Mouse (Mus musculus): ENCODE measurements around the gene Gm7903.
"Not testable (repeated sequence)": the region's sequence is repeated elsewhere in the genome, so short reads cannot be mapped to it uniquely, and the experiment has no call there.

Gm7903 gene

DNA sequence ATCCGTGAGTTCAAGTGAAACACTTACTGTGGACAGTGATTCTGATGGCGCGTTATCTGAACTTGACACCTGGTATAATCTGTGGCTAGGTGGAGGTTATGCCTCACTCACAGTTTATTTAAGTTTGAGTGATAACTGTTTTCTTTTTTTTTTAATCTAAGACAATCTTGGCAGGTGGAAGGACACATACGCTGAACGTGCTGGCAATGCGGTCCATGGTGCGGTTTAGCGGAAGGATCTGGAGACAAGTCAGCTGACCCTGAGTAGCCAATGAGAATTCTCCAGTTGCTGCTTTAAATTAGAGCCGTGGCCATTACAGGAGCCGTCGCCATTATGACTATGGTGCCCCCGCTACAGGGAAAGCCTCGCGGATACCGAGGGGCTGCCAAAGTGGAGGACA is at the start of gene Gm7903:
Gm7903 (plus strand) TSS at position 301 of the 400 bp plus-strand sequence.
- DNase-seq (ENCODE audit: extremely low spot score, low spot score), result not testable (repeated sequence)

DNA sequence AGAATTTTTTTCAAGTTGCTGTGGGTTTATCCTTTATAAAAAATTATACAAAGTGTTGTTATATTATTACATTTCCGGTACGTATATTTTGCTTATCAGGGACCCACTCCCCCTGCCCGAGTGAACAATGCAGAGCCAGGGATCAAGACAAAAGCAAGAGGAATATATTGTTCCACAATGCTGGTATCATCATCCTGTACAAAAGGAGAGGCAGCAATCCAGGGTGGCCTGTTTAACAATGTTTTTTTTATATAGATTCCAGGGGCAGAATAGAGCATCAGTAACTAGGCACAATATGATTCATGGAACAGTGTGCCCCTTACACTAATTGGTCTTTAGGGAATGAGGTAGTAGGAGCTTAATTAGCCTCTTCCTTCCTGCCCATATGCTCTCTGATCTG is 30.1 kb upstream of the Gm7903 start:
- DNase-seq (ENCODE audit: extremely low spot score, low spot score), result not testable (repeated sequence)

DNA sequence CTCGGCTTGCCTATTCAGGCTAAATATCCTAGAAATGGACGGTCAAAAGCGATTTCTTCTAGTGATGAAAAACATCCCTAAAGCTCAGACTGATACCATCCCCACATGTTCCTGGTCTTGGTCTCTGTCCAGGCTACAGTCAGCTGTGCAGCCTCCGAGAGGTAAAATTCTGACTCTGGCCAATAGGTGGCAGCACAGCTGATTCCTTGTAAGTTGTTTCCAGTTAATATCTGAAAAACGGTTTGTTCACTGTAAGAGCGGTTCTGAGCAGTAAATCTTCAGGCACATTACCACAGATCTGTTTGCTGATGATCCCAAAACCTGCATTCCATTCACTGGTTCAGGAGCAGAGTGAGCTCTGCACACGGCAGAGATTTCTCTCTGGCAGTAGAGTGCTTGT is 12.4 kb upstream of the Gm7903 start:
- not testable (repeated sequence) for DNase-seq (ENCODE audit: extremely low spot score, low spot score)

DNA sequence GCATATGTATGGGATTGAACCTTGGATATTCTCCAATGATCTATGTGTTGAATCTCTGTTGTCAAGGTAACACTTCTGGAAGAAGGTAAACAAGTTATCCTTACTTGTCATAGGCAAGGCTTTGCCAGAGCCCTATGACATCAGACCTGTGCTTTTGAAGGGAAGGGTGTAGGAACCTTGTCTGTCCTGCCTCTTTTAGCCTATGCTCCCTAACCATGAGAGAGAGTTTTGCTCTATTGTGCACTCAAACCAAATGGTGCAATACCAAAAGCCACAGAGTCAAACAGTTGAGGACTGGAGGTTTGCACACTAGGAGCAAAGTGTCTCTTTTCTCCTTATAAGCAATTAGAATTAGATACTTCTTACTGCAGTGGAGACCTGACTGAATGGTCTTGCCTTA is 11.8 kb upstream of the Gm7903 start:
- DNase-seq (ENCODE audit: extremely low spot score, low spot score), result not testable (repeated sequence)

DNA sequence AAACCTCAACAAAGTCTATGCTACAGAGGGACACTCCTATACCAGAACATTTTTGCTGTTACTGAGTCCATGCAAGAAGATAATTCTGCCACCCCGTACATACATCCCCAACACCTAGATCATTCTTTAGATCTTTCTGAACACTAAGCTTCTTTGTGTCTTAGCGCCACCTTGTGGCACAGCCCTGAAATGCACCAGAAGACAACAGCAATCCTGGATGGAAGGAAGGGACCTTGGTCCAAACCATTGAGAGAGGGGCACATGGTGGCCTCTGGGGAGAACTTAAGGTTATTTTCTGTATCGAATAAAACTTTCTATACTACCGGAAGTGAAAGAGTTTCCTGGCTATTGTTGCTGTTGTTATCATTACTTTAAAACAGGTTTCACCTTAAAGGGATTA is 11.2 kb upstream of the Gm7903 start:
- DNase-seq (ENCODE audit: extremely low spot score, low spot score), result not testable (repeated sequence)

DNA sequence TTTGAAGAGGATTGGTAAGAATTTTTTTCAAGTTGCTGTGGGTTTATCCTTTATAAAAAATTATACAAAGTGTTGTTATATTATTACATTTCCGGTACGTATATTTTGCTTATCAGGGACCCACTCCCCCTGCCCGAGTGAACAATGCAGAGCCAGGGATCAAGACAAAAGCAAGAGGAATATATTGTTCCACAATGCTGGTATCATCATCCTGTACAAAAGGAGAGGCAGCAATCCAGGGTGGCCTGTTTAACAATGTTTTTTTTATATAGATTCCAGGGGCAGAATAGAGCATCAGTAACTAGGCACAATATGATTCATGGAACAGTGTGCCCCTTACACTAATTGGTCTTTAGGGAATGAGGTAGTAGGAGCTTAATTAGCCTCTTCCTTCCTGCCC is 30.5 kb downstream of the Gm7903 start:
- not testable (repeated sequence) for DNase-seq (ENCODE audit: extremely low spot score, low spot score)

DNA sequence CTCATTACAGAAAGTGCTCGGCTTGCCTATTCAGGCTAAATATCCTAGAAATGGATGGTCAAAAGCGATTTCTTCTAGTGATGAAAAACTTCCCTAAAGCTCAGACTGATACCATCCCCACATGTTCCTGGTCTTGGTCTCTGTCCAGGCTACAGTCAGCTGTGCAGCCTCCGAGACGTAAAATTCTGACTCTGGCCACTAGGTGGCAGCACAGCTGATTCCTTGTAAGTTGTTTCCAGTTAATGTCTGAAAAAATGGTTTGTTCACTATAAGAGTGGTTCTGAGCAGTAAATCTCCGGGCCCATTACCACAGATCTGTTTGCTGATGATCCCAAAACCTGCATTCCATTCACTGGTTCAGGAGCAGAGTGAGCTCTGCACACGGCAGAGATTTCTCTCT is 48.3 kb downstream of the Gm7903 start:
- not testable (repeated sequence) for DNase-seq (ENCODE audit: extremely low spot score, low spot score)

DNA sequence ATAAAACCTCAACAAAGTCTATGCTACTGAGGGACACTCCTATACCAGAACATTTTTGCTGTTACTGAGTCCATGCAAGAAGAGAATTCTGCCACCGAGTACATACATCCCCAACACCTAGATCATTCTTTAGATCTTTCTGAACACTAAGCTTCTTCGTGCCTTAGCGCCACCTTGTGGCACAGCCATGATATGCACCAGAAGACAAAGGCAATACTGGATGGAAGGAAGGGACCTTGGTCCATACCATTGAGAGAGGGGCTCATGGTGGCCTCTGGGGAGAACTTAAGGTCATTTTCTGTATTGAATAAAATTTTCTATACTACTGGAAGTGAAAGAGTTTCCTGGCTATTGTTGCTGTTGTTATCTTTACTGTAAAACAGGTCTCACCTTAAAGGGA is 49.5 kb downstream of the Gm7903 start:
- DNase-seq (ENCODE audit: extremely low spot score, low spot score), result not testable (repeated sequence)
